Mouse (Mus musculus): ENCODE data around the gene Nrxn1. TPM values are rescaled to one million over a fixed set of nuclear protein-coding genes. Genes with fewer than 3 reads are reported as not detected.
A peak's percentile ranks its signal among the peaks of the same experiment; 100 is the strongest.

Nrxn1 gene
- polyA plus RNA-seq, 1 experiment from 2014 or later = 2.4 TPM

GRCm38 (mm10) chr17:90798689-90799088 is 294.2 kb downstream of the Nrxn1 start:
- 44% methylated on average over 2 of the region's 2 CpGs for WGBS
- Histone ChIP-seq H3K4me2 (ENCODE audit: low read depth, low read length) (no peak overlapping the region), H3K4me1 (replicated peaks; ENCODE audit: control insufficient read depth, insufficient read depth, low read length) (no peaks in the 10 kb centered on the region), H3K9ac (ENCODE audit: low read length) (no peak overlapping the region), H3K27me3 (ENCODE audit: control insufficient read depth, insufficient read depth, low read depth, low read length) (no peaks in the 10 kb centered on the region), H3K9me3 (ENCODE audit: control insufficient read depth, low read length) (no peaks in the 10 kb centered on the region), H3K4me3 (ENCODE audit: low read length) (no peak overlapping the region), H3K36me3 (ENCODE audit: control insufficient read depth, insufficient read depth, low read length) (no peaks in the 10 kb centered on the region), H3K27ac (ENCODE audit: low read length) (no peak overlapping the region)
- ATAC-seq (ENCODE audit: low read depth) = no peak

- WGBS = 86% methylated on average over 2 of the region's 2 CpGs
- Histone ChIP-seq H3K27me3 (ENCODE audit: control insufficient read depth, insufficient read depth, low read depth, low read length) (no peaks in the 10 kb centered on the region), H3K9me3 (ENCODE audit: control insufficient read depth, low read length) (no peaks in the 10 kb centered on the region), H3K4me2 (ENCODE audit: low read depth, low read length) (no peak overlapping the region), H3K36me3 (ENCODE audit: control insufficient read depth, insufficient read depth, low read length) (no peaks in the 10 kb centered on the region), H3K4me3 (ENCODE audit: low read length) (no peak overlapping the region), H3K4me1 (replicated peaks; ENCODE audit: control insufficient read depth, insufficient read depth, low read length) (no peaks in the 10 kb centered on the region), H3K9ac (ENCODE audit: low read length) (no peak overlapping the region), H3K27ac (ENCODE audit: low read length) (no peak overlapping the region)
- no peak for ATAC-seq (ENCODE audit: low read depth)
These were observed 295.1 kb downstream of the Nrxn1 start for GRCm38 (mm10) chr17:90797659-90798288.

GRCm38 (mm10) chr17:90796974-90797373 is 295.9 kb downstream of the Nrxn1 start:
- H3K27me3 ChIP-seq (ENCODE audit: control insufficient read depth, insufficient read depth, low read depth, low read length) = no peaks in the 10 kb centered on the region
- no peak overlapping the region for H3K4me3 ChIP-seq (ENCODE audit: low read length)
- no peak overlapping the region for H3K4me2 ChIP-seq (ENCODE audit: low read depth, low read length)
- 68% methylated on average over 2 of the region's 2 CpGs for WGBS
- no peaks in the 10 kb centered on the region for H3K9me3 ChIP-seq (ENCODE audit: control insufficient read depth, low read length)
- ATAC-seq (ENCODE audit: low read depth) = no peak
- H3K27ac ChIP-seq (ENCODE audit: low read length) = no peak overlapping the region
- H3K36me3 ChIP-seq (ENCODE audit: control insufficient read depth, insufficient read depth, low read length) = no peaks in the 10 kb centered on the region
- no peaks in the 10 kb centered on the region for H3K4me1 ChIP-seq (replicated peaks; ENCODE audit: control insufficient read depth, insufficient read depth, low read length)
- H3K9ac ChIP-seq (ENCODE audit: low read length) = no peak overlapping the region

- no peak for ATAC-seq (ENCODE audit: low read depth)
- Histone ChIP-seq H3K9ac (ENCODE audit: low read length) (no peak overlapping the region), H3K4me2 (ENCODE audit: low read depth, low read length) (no peak overlapping the region), H3K9me3 (ENCODE audit: control insufficient read depth, low read length) (no peaks in the 10 kb centered on the region), H3K27me3 (ENCODE audit: control insufficient read depth, insufficient read depth, low read depth, low read length) (no peaks in the 10 kb centered on the region), H3K36me3 (ENCODE audit: control insufficient read depth, insufficient read depth, low read length) (no peaks in the 10 kb centered on the region), H3K4me1 (replicated peaks; ENCODE audit: control insufficient read depth, insufficient read depth, low read length) (no peaks in the 10 kb centered on the region), H3K27ac (ENCODE audit: low read length) (no peak overlapping the region), H3K4me3 (ENCODE audit: low read length) (no peak overlapping the region)
- 75% methylated on average over 3 of the region's 3 CpGs for WGBS
These were observed 304.3 kb downstream of the Nrxn1 start for GRCm38 (mm10) chr17:90788491-90789127.

GRCm38 (mm10) chr17:90788040-90788439 is 304.8 kb downstream of the Nrxn1 start:
- Histone ChIP-seq H3K27me3 (ENCODE audit: control insufficient read depth, insufficient read depth, low read depth, low read length) (no peaks in the 10 kb centered on the region), H3K36me3 (ENCODE audit: control insufficient read depth, insufficient read depth, low read length) (no peaks in the 10 kb centered on the region), H3K9me3 (ENCODE audit: control insufficient read depth, low read length) (no peaks in the 10 kb centered on the region), H3K4me3 (ENCODE audit: low read length) (no peak overlapping the region), H3K4me1 (replicated peaks; ENCODE audit: control insufficient read depth, insufficient read depth, low read length) (no peaks in the 10 kb centered on the region), H3K27ac (ENCODE audit: low read length) (no peak overlapping the region), H3K4me2 (ENCODE audit: low read depth, low read length) (no peak overlapping the region), H3K9ac (ENCODE audit: low read length) (no peak overlapping the region)
- ATAC-seq (ENCODE audit: low read depth) = no peak
- WGBS = 45% methylated on average over 1 of the region's 1 CpGs

GRCm38 (mm10) chr17:90787121-90787788 is 305.6 kb downstream of the Nrxn1 start:
- Histone ChIP-seq H3K9ac (ENCODE audit: low read length) (no peak overlapping the region), H3K27ac (ENCODE audit: low read length) (no peak overlapping the region), H3K4me1 (replicated peaks; ENCODE audit: control insufficient read depth, insufficient read depth, low read length) (no peaks in the 10 kb centered on the region), H3K9me3 (ENCODE audit: control insufficient read depth, low read length) (no peaks in the 10 kb centered on the region), H3K4me2 (ENCODE audit: low read depth, low read length) (no peak overlapping the region), H3K36me3 (ENCODE audit: control insufficient read depth, insufficient read depth, low read length) (no peaks in the 10 kb centered on the region), H3K27me3 (ENCODE audit: control insufficient read depth, insufficient read depth, low read depth, low read length) (no peaks in the 10 kb centered on the region), H3K4me3 (ENCODE audit: low read length) (no peak overlapping the region)
- ATAC-seq (ENCODE audit: low read depth) = peak; percentile 17; the same call in 1 of the 2 replicates
- WGBS = 68% methylated on average over 5 of the region's 5 CpGs

GRCm38 (mm10) chr17:90780481-90780880 is 312.4 kb downstream of the Nrxn1 start:
- H3K27me3 ChIP-seq (ENCODE audit: control insufficient read depth, insufficient read depth, low read depth, low read length) = no peaks in the 10 kb centered on the region
- no peaks in the 10 kb centered on the region for H3K9me3 ChIP-seq (ENCODE audit: control insufficient read depth, low read length)
- no peak overlapping the region for H3K4me3 ChIP-seq (ENCODE audit: low read length)
- no peak overlapping the region for H3K27ac ChIP-seq (ENCODE audit: low read length)
- 67% methylated on average over 1 of the region's 1 CpGs for WGBS
- no peak overlapping the region for H3K9ac ChIP-seq (ENCODE audit: low read length)
- no peaks in the 10 kb centered on the region for H3K36me3 ChIP-seq (ENCODE audit: control insufficient read depth, insufficient read depth, low read length)
- no peak overlapping the region for H3K4me2 ChIP-seq (ENCODE audit: low read depth, low read length)
- ATAC-seq (ENCODE audit: low read depth) = no peak
- no peaks in the 10 kb centered on the region for H3K4me1 ChIP-seq (replicated peaks; ENCODE audit: control insufficient read depth, insufficient read depth, low read length)

GRCm38 (mm10) chr17:90775397-90775796 is 317.5 kb downstream of the Nrxn1 start:
- no peaks in the 10 kb centered on the region for H3K4me1 ChIP-seq (replicated peaks; ENCODE audit: control insufficient read depth, insufficient read depth, low read length)
- H3K36me3 ChIP-seq (ENCODE audit: control insufficient read depth, insufficient read depth, low read length) = no peaks in the 10 kb centered on the region
- H3K9ac ChIP-seq (ENCODE audit: low read length) = no peak overlapping the region
- ATAC-seq (ENCODE audit: low read depth) = no peak
- no peak overlapping the region for H3K4me3 ChIP-seq (ENCODE audit: low read length)
- no peaks in the 10 kb centered on the region for H3K9me3 ChIP-seq (ENCODE audit: control insufficient read depth, low read length)
- no peak overlapping the region for H3K4me2 ChIP-seq (ENCODE audit: low read depth, low read length)
- no peak overlapping the region for H3K27ac ChIP-seq (ENCODE audit: low read length)
- 82% methylated on average over 3 of the region's 3 CpGs for WGBS
- H3K27me3 ChIP-seq (ENCODE audit: control insufficient read depth, insufficient read depth, low read depth, low read length) = no peaks in the 10 kb centered on the region

GRCm38 (mm10) chr17:90773233-90773632 is 319.6 kb downstream of the Nrxn1 start:
- H3K36me3 ChIP-seq (ENCODE audit: control insufficient read depth, insufficient read depth, low read length) = no peaks in the 10 kb centered on the region
- H3K27me3 ChIP-seq (ENCODE audit: control insufficient read depth, insufficient read depth, low read depth, low read length) = no peaks in the 10 kb centered on the region
- no peak overlapping the region for H3K4me2 ChIP-seq (ENCODE audit: low read depth, low read length)
- no peaks in the 10 kb centered on the region for H3K4me1 ChIP-seq (replicated peaks; ENCODE audit: control insufficient read depth, insufficient read depth, low read length)
- H3K27ac ChIP-seq (ENCODE audit: low read length) = no peak overlapping the region
- no peaks in the 10 kb centered on the region for H3K9me3 ChIP-seq (ENCODE audit: control insufficient read depth, low read length)
- WGBS = 63% methylated on average over 3 of the region's 3 CpGs
- H3K9ac ChIP-seq (ENCODE audit: low read length) = no peak overlapping the region
- H3K4me3 ChIP-seq (ENCODE audit: low read length) = no peak overlapping the region
- no peak for ATAC-seq (ENCODE audit: low read depth)
